Mouse (Mus musculus) MEL (cell line): ENCODE measurements around the gene Fam184a.

Experiments
- CHD1 ChIP-seq: IDR thresholded peaks from 2 replicates; pipeline ENCODE4 v1.6.1; 2012; ENCODE audit warnings: low read depth, mild to moderate bottlenecking, inconsistent platforms, low read length, improper control_type of control experiment
- CTCF ChIP-seq, 3 experiments: IDR thresholded peaks in 2 of 3; conservative IDR thresholded peaks in 1 of 3; 2 replicates each; pipeline ENCODE4 v1.5.1; 2011 to 2012; ENCODE audit warnings: low read length in 3 of 3, low read depth in 2 of 3, mild to moderate bottlenecking in 2 of 3, improper control_type of control experiment in 1 of 3, inconsistent platforms in 1 of 3, mixed read lengths in 1 of 3, moderate library complexity in 1 of 3; ENCODE audit not compliant: control insufficient read depth in 1 of 3, insufficient read depth in 1 of 3, poor library complexity in 1 of 3, severe bottlenecking in 1 of 3
- EP300 ChIP-seq, 2 experiments: IDR thresholded peaks; 2 replicates each; pipeline ENCODE4 v1.6.1; 2011; ENCODE audit warnings: improper control_type of control experiment in 2 of 2, low read length in 2 of 2, low read depth in 1 of 2, mild to moderate bottlenecking in 1 of 2
- GABPA ChIP-seq: IDR thresholded peaks from 2 replicates; pipeline ENCODE4 v1.6.1; 2012; ENCODE audit warnings: low read depth, mild to moderate bottlenecking, inconsistent platforms, low read length, improper control_type of control experiment, moderate library complexity
- GATA1 ChIP-seq: IDR thresholded peaks from 2 replicates; pipeline ENCODE4 v1.6.1; 2011; ENCODE audit warnings: low read depth, low read length, improper control_type of control experiment
- HCFC1 ChIP-seq: IDR thresholded peaks from 2 replicates; pipeline ENCODE4 v1.6.1; 2012; ENCODE audit warnings: low read depth, mild to moderate bottlenecking, inconsistent platforms, low read length, improper control_type of control experiment, moderate library complexity
- JUND ChIP-seq: IDR thresholded peaks from 2 replicates; pipeline ENCODE4 v1.6.1; 2011; ENCODE audit warnings: low read depth, mild to moderate bottlenecking, improper control_type of control experiment, low read length
- MAX ChIP-seq: IDR thresholded peaks from 2 replicates; pipeline ENCODE4 v1.6.1; 2011; ENCODE audit warnings: low read length, improper control_type of control experiment
- MEF2A ChIP-seq: IDR thresholded peaks from 2 replicates; pipeline ENCODE4 v1.6.1; 2014; ENCODE audit warnings: low read depth, mild to moderate bottlenecking, inconsistent platforms, low read length, improper control_type of control experiment; ENCODE audit not compliant: poor library complexity, insufficient replicate concordance, severe bottlenecking; ENCODE audit errors: extremely low read depth
- POLR2A ChIP-seq, 2 experiments: IDR thresholded peaks; 2 replicates each; pipeline ENCODE4 v1.6.1; 2011 to 2012; ENCODE audit warnings: low read length in 2 of 2, mild to moderate bottlenecking in 2 of 2, control low read depth in 1 of 2, improper control_type of control experiment in 1 of 2, low read depth in 1 of 2, moderate library complexity in 1 of 2; ENCODE audit not compliant: control insufficient read depth in 1 of 2, insufficient read depth in 1 of 2, poor library complexity in 1 of 2
- TAL1 ChIP-seq: IDR thresholded peaks from 2 replicates; pipeline ENCODE4 v1.6.1; 2012; ENCODE audit warnings: mild to moderate bottlenecking, inconsistent platforms, low read length, moderate library complexity, mixed read lengths
- USF1 ChIP-seq: IDR thresholded peaks from 2 replicates; pipeline ENCODE4 v1.6.1; 2014; ENCODE audit warnings: low read depth, mild to moderate bottlenecking, inconsistent platforms, low read length, improper control_type of control experiment, moderate library complexity
- ZKSCAN1 ChIP-seq: IDR thresholded peaks from 2 replicates; pipeline ENCODE4 v1.6.1; 2012; ENCODE audit warnings: low read depth, mild to moderate bottlenecking, inconsistent platforms, low read length, improper control_type of control experiment, moderate library complexity

DNA sequence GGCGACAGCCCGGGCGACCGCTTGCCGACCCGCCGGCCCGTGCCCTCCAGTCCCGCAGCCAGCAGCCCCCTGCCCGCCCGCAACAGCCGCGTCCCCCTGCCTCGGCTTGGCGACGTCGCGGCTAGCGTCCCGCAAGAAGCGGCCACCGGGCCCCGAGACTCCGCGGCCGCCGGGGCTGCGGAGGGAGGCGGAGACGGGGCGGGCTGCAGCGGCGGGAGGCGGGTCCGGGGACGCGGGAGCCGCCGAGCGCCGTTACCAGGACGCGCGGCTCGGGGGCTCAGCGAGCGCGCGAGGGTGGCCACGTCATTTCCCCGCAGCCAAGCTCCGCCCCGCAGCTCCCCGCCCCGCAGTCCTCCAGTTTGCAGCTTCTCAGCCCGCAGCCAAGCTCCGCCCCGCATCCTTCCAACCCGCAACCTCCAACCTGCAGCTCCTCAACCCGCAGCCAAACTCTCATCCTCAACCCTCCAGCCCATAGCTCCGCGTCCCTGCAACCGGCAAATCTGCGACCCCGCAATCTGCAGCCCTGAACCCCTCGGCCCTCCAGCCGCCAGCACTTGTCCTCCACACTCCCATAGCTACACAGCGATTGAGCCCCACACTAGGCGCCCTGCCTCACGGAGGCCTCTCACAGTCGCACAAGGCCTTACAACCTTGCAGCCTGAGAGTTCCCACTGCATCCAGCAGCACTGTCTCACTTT, at the start of gene Fam184a:
- TF ChIP-seq EP300 (IDR thresholded peaks at IDR 0.05; ENCODE audit: low read depth in 1 of 2, low read length in 2 of 2) (no peak), USF1 (no peak), CTCF (IDR thresholded peaks at IDR 0.05 in 2 of 3, conservative IDR thresholded peaks at IDR 0.05 in 1 of 3; ENCODE audit: control insufficient read depth in 1 of 3, insufficient read depth in 1 of 3, low read depth in 2 of 3, low read length in 3 of 3, poor library complexity in 1 of 3, severe bottlenecking in 1 of 3) (no peak), ZKSCAN1 (no peak), GATA1 (no peak), MAX (no peak), JUND (no peak), MEF2A (no peak), TAL1 (no peak), CHD1 (no peak), GABPA (no peak), HCFC1 (no peak), POLR2A (IDR thresholded peaks at IDR 0.05; ENCODE audit: control insufficient read depth in 1 of 2, insufficient read depth in 1 of 2, low read depth in 1 of 2, low read length in 2 of 2, poor library complexity in 1 of 2) (no peak)
